Mouse (Mus musculus): ENCODE measurements around the gene Gtf2f2.
"Not testable (repeated sequence)": the region's sequence is repeated elsewhere in the genome, so short reads cannot be mapped to it uniquely, and the experiment has no call there.

Gene Gtf2f2

GRCm38 (mm10) chr14:75998082-75998481 is 12.6 kb downstream of the Gtf2f2 start:
- no peak for DNase-seq (ENCODE audit: inconsistent ontology term)

GRCm38 (mm10) chr14:75992371-75992770 is 18.3 kb downstream of the Gtf2f2 start:
- no peak for DNase-seq (ENCODE audit: inconsistent ontology term)

- no peak for DNase-seq (ENCODE audit: inconsistent ontology term)
Measured at GRCm38 (mm10) chr14:75990936-75991335, 19.7 kb downstream of the Gtf2f2 start.

GRCm38 (mm10) chr14:75989168-75989567 is 21.5 kb downstream of the Gtf2f2 start:
- no peak for DNase-seq (ENCODE audit: inconsistent ontology term)

- DNase-seq (ENCODE audit: inconsistent ontology term): peak; percentile 68
Measured at GRCm38 (mm10) chr14:75986878-75987483, 23.7 kb downstream of the Gtf2f2 start.

GRCm38 (mm10) chr14:75985112-75985511 is 25.6 kb downstream of the Gtf2f2 start:
- DNase-seq (ENCODE audit: inconsistent ontology term): no peak

- no peak for DNase-seq (ENCODE audit: inconsistent ontology term)
Measured at GRCm38 (mm10) chr14:75983891-75984290, 26.8 kb downstream of the Gtf2f2 start.

GRCm38 (mm10) chr14:75981231-75981630 is 29.4 kb downstream of the Gtf2f2 start:
- DNase-seq (ENCODE audit: inconsistent ontology term): no peak

GRCm38 (mm10) chr14:75976107-75976506 is 34.6 kb downstream of the Gtf2f2 start:
- DNase-seq (ENCODE audit: inconsistent ontology term): no peak

- DNase-seq (ENCODE audit: inconsistent ontology term): peak; percentile 24
Measured at GRCm38 (mm10) chr14:75967291-75967690, 43.4 kb downstream of the Gtf2f2 start.

GRCm38 (mm10) chr14:75964433-75964832 is 46.2 kb downstream of the Gtf2f2 start:
- no peak for DNase-seq (ENCODE audit: inconsistent ontology term)

GRCm38 (mm10) chr14:75964000-75964399 is 46.7 kb downstream of the Gtf2f2 start:
- DNase-seq (ENCODE audit: inconsistent ontology term): no peak

GRCm38 (mm10) chr14:75963215-75963614 is 47.5 kb downstream of the Gtf2f2 start:
- peak; percentile 65 for DNase-seq (ENCODE audit: inconsistent ontology term)

GRCm38 (mm10) chr14:75962250-75962649 is 48.4 kb downstream of the Gtf2f2 start:
- DNase-seq (ENCODE audit: inconsistent ontology term): peak; percentile 5

- no peak for DNase-seq (ENCODE audit: inconsistent ontology term)
Measured at GRCm38 (mm10) chr14:75954766-75955165, 55.9 kb downstream of the Gtf2f2 start, which contains the start of gene Kctd4. Gene Kctd4, plus strand, starts transcription at chr14:75955009.

GRCm38 (mm10) chr14:75953011-75953410 is 57.7 kb downstream of the Gtf2f2 start:
- no peak for DNase-seq (ENCODE audit: inconsistent ontology term)

GRCm38 (mm10) chr14:75947674-75948073 is 63.0 kb downstream of the Gtf2f2 start:
- DNase-seq (ENCODE audit: inconsistent ontology term): no peak

GRCm38 (mm10) chr14:75942365-75942764 is 68.3 kb downstream of the Gtf2f2 start:
- no peak for DNase-seq (ENCODE audit: inconsistent ontology term)

GRCm38 (mm10) chr14:75941500-75941899 is 69.2 kb downstream of the Gtf2f2 start:
- DNase-seq (ENCODE audit: inconsistent ontology term): no peak

- peak; percentile 58 for DNase-seq (ENCODE audit: inconsistent ontology term)
Measured at GRCm38 (mm10) chr14:75937714-75938113, 73.0 kb downstream of the Gtf2f2 start.

- DNase-seq (ENCODE audit: inconsistent ontology term): no peak
Measured at GRCm38 (mm10) chr14:75934359-75934758, 76.3 kb downstream of the Gtf2f2 start.

- DNase-seq (ENCODE audit: inconsistent ontology term): no peak
Measured at GRCm38 (mm10) chr14:75931266-75931665, 79.4 kb downstream of the Gtf2f2 start.

GRCm38 (mm10) chr14:75929713-75930112 is 81.0 kb downstream of the Gtf2f2 start:
- not testable (repeated sequence) for DNase-seq (ENCODE audit: inconsistent ontology term)

All from Muller cell, postnatal 12 days (primary cell).